Mouse (Mus musculus) hindbrain, embryonic 12.5 days (tissue): Measurements from ENCODE around the gene Atp8a1. TPM values are rescaled to one million over a fixed set of nuclear protein-coding genes. Genes with fewer than 3 reads are reported as not detected.
"Not testable (repeated sequence)": the region's sequence is repeated elsewhere in the genome, so short reads cannot be mapped to it uniquely, and the experiment has no call there.

Source experiments
- ATAC-seq: fragments of 200-750 bp; cut with Nextera tagmentation; 2 replicates; pipeline ENCODE4 v1.8.0; 2017; ENCODE audit warnings: moderate TSS enrichment; ENCODE audit not compliant: low FRiP score
- H3K27ac ChIP-seq: fragments of 300-500 bp; sonication (generic); 2 replicates; pipeline ENCODE4 v1.5.1; 2016; ENCODE audit warnings: mild to moderate bottlenecking
- H3K27me3 ChIP-seq: fragments of 300-500 bp; sonication (generic); 2 replicates; pipeline ENCODE4 v1.6.1; 2016; ENCODE audit warnings: mild to moderate bottlenecking
- H3K36me3 ChIP-seq: fragments of 300-500 bp; sonication (generic); 2 replicates; pipeline ENCODE4 v1.6.1; 2016; ENCODE audit warnings: mild to moderate bottlenecking
- H3K4me1 ChIP-seq: fragments of 300-500 bp; sonication (generic); 2 replicates; pipeline ENCODE4 v1.6.1; 2016
- H3K4me2 ChIP-seq: fragments of 300-500 bp; sonication (generic); replicated peaks from 2 replicates; pipeline ENCODE4 v1.6.1; 2016; ENCODE audit warnings: mild to moderate bottlenecking
- H3K4me3 ChIP-seq: fragments of 300-500 bp; sonication (generic); 2 replicates; pipeline ENCODE4 v1.5.1; 2016; ENCODE audit warnings: mild to moderate bottlenecking
- H3K9ac ChIP-seq: fragments of 300-500 bp; sonication (generic); 2 replicates; pipeline ENCODE4 v1.6.1; 2016; ENCODE audit warnings: mild to moderate bottlenecking, moderate library complexity
- H3K9me3 ChIP-seq: fragments of 300-500 bp; sonication (generic); replicated peaks from 2 replicates; pipeline ENCODE4 v1.6.1; 2016; ENCODE audit warnings: mild to moderate bottlenecking
- WGBS: fragments of 180-500 bp; shearing (Covaris S2); methylation state at CpG from one replicate; pipeline ENCODE4 v1.1.7; 2016; 5-methylcytosine and 5-hydroxymethylcytosine counted together
- polyA plus RNA-seq: library from polyadenylated mRNA; unstranded; fragments of >200 nt; fragmentation: Nextera tagmentation; extraction: Ambion mirVana; gene quantifications from 2 replicates; pipeline ENCODE4 v1.2.1, GENCODE M21; 2016

The Atp8a1 gene
- polyA plus RNA-seq, 1 experiment from 2014 or later = 37.3 TPM

DNA sequence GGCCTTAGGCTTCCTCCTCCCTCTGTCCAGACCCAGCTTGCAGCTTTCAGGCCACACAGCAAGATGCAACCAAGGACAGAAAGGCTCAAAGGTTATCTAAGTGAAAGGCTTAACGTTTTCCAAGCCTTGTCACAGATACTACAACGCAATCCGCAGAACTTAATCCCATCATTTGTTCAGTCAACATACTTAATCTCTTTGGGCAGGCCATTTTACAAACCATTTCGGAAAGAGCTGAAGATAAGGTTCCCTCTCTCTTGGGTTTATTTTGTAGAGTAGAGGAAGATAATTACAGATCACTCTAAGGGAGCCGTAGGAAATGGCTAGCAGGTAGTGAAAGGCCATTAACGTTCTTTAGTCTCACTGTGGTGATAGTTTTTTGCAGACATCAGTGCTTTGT, 24.6 kb downstream of the Atp8a1 start:
- H3K27ac ChIP-seq = no peak overlapping the region
- no peaks in the 10 kb centered on the region for H3K4me1 ChIP-seq
- no peak overlapping the region for H3K9ac ChIP-seq
- 82% methylated on average over 6 of the region's 6 CpGs for WGBS
- H3K9me3 ChIP-seq = no peaks in the 10 kb centered on the region
- no peak overlapping the region for H3K4me2 ChIP-seq
- H3K4me3 ChIP-seq = no peak overlapping the region
- H3K36me3 ChIP-seq = no peaks in the 10 kb centered on the region
- H3K27me3 ChIP-seq = no peaks in the 10 kb centered on the region
- ATAC-seq = no peak

DNA sequence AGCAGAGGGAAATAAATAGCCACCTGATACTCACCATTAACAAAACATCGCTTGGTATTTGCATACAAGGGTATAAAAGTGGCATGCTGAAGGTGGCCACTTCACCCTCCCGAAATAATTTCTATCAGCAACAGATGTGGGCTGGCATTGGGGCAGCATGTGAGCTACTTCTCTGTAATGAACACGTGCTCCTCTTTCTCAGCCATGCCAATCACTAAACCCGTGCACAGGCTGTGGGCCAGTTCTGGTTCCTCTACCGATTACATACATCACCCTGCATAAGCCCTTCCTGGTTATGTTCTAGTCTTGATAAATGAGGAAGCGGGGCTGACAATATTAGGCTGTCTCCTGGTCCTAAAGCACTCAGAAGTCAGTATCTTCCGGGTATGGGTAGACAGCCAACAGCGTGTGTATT, 25.2 kb downstream of the Atp8a1 start:
- Histone ChIP-seq H3K4me2 (no peak overlapping the region), H3K27me3 (no peaks in the 10 kb centered on the region), H3K9me3 (no peaks in the 10 kb centered on the region), H3K4me3 (no peak overlapping the region), H3K36me3 (no peaks in the 10 kb centered on the region), H3K4me1 (no peaks in the 10 kb centered on the region), H3K9ac (no peak overlapping the region), H3K27ac (no peak overlapping the region)
- no peak for ATAC-seq
- 88% methylated on average over 8 of the region's 8 CpGs for WGBS

DNA sequence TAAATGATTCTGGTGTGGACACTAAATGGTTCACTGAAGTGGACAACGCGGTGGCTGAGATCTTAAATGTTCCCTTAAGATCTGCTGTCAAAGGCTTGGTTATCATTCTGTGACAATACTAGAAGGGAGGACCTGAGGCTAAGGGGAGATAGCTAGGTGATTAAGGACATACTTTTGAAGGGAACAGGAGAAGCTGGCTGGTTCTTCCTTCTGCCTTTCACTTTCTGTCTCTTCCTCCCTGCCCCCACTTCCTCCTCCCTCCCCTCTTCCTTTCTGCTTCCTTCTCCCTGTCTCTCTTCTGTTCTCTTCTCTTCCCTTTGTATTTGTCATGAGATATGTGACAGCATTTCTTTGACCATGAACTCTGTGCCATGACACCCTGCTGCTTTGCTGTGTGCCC, 26.0 kb downstream of the Atp8a1 start:
- Histone ChIP-seq H3K27ac (no peak overlapping the region), H3K36me3 (no peaks in the 10 kb centered on the region), H3K9ac (no peak overlapping the region), H3K9me3 (no peaks in the 10 kb centered on the region), H3K4me1 (no peaks in the 10 kb centered on the region), H3K27me3 (no peaks in the 10 kb centered on the region), H3K4me2 (no peak overlapping the region), H3K4me3 (no peak overlapping the region)
- no peak for ATAC-seq
- WGBS = 89% methylated on average over 2 of the region's 2 CpGs

DNA sequence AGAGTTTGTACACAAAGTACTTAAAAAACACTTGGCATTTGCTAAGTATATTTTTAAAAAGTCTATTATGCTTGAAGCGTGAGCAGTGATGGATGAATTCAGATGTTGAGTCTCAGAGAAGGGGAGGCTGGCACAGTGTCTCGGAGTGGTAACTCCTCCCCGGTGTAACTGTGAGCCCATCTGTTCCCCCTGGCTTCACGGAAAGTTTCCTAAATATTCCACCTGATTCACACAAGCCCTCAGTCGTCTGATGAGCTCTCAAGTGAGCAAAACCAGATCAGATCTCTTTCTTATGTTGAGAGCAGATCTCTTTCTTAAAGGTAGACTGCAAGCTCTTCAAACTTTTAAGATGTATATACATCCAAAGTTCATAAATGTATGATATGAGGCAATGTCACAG, 27.8 kb downstream of the Atp8a1 start:
- H3K4me1 ChIP-seq = peaks cover 4% of the 10 kb centered on the region; the same call in 1 of the 2 replicates
- H3K27me3 ChIP-seq = no peaks in the 10 kb centered on the region
- no peaks in the 10 kb centered on the region for H3K36me3 ChIP-seq
- WGBS = 81% methylated on average over 5 of the region's 5 CpGs
- H3K9me3 ChIP-seq = no peaks in the 10 kb centered on the region
- no peak overlapping the region for H3K27ac ChIP-seq
- ATAC-seq = no peak
- no peak overlapping the region for H3K4me2 ChIP-seq
- no peak overlapping the region for H3K4me3 ChIP-seq
- H3K9ac ChIP-seq = no peak overlapping the region

DNA sequence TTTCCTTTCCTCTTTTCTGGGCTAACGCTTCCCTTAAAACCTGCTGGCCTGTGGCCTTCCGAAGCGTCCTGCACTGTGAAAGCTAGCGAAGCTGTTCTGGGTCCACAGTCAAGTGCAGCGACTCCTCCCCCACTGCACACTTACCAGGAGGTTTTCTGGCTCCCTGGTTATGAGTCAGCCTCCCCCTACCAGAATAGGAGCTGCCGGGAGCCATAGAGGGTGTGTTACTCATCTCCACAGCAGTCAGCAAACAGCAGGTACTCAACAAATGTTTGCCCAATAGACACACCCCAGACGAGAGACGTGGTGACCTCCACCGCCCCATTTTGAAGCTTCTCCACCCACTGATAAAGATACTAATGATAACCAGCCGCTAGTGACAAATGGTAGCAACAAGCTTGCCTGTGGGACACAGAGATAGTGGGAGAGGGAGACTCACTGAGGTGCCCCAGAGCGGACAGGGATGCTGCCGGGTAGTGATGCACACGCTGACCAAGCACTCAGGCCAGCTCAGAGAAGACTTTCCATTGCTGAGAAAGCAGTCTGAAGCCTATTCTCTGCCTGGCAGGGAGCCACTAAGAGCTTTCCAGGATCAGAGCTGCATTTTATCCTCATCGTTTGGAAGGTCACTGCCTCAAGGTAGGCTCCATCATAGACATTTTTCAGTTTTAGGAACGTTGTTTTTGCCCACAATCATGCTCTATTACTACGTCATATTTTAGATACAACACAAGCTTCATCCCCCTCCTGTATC, 31.5 kb downstream of the Atp8a1 start:
- Histone ChIP-seq H3K27me3 (no peaks in the 10 kb centered on the region), H3K9ac (no peak overlapping the region), H3K4me2 (no peak overlapping the region), H3K36me3 (no peaks in the 10 kb centered on the region), H3K4me1 (peaks cover 4% of the 10 kb centered on the region; the same call in 1 of the 2 replicates), H3K4me3 (no peak overlapping the region), H3K27ac (no peak overlapping the region), H3K9me3 (no peaks in the 10 kb centered on the region)
- ATAC-seq = no peak
- WGBS = 64% methylated on average over 16 of the region's 16 CpGs

DNA sequence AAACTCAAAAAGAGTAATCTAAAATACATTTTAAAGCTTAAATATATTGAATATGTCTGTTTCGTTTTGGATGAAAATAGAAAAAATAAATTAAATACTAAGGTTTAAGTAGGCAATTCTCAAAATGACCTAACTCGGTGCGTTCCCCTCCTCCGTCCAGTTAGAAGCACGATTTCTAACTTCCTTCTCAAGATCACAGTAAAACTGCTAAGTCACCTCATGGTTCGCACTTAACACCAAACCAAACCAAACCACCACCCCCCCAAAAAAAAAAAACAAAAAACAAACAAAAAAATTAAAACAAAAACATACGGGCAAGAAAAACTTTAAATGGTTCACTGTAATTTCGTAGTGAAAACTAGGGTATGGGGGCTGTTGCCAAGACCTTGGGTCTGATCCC, 32.2 kb downstream of the Atp8a1 start:
- not testable (repeated sequence) for H3K9ac ChIP-seq, H3K4me1 ChIP-seq, H3K27ac ChIP-seq, H3K27me3 ChIP-seq, H3K4me2 ChIP-seq, ATAC-seq, H3K4me3 ChIP-seq, H3K9me3 ChIP-seq, H3K36me3 ChIP-seq
- WGBS = 90% methylated on average over 5 of the region's 8 CpGs

DNA sequence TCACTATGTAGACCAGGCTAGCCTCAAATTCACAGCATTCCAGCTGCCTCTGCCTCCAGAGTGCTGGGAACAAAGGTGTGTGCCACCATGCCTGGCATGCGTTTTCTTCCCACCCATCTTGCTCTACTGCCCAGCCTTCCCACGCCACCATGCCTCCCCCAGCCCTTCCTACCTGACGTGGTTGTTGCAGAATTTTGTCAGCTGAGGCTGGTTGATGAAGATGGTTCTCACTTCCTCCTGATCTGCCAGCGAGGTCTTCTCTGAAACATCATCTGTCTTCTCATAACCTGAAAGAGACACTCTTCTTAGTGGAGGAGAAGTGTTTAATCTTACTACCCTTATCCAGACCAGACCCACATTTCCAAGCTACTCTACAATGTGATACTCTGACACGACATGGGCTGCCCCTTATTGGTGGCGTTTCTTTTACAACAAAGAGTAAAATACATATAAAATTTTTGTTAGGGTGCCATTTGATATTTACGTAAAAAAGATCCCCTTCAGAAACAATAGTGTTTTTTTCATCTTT, 32.7 kb downstream of the Atp8a1 start:
- Histone ChIP-seq H3K27me3 (no peaks in the 10 kb centered on the region), H3K9me3 (no peaks in the 10 kb centered on the region), H3K27ac (no peak overlapping the region), H3K4me2 (no peak overlapping the region), H3K36me3 (0 out of 2 replicates have a peak, but pooled peaks cover 3% of the 10 kb centered on the region), H3K9ac (no peak overlapping the region), H3K4me3 (no peak overlapping the region), H3K4me1 (peaks cover 4% of the 10 kb centered on the region; the same call in 1 of the 2 replicates)
- WGBS = 87% methylated on average over 7 of the region's 7 CpGs
- no peak for ATAC-seq

DNA sequence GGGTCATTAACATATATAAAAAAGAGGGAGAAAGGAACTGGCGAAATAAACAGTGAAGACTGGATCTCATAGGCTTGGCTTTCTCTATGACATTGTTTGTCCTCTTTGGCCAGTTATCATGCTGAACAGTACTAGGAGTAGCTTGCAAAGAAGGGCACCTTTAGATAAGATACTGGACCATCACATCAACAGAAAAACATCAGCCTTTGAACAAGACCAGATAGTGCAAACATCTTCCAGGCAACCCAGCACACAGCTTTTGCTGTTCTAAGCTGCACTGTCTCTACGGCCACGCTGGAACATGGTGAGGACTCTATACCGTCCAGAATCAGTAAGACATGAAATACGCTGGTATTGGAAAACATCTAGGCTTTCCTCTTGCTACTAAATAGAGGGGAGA, 33.9 kb downstream of the Atp8a1 start:
- no peak overlapping the region for H3K4me2 ChIP-seq
- WGBS = 97% methylated on average over 5 of the region's 5 CpGs
- no peak overlapping the region for H3K4me3 ChIP-seq
- no peaks in the 10 kb centered on the region for H3K27me3 ChIP-seq
- ATAC-seq = no peak
- H3K36me3 ChIP-seq = 0 out of 2 replicates have a peak, but pooled peaks cover 3% of the 10 kb centered on the region
- peaks cover 4% of the 10 kb centered on the region; the same call in 1 of the 2 replicates for H3K4me1 ChIP-seq
- H3K27ac ChIP-seq = no peak overlapping the region
- no peak overlapping the region for H3K9ac ChIP-seq
- H3K9me3 ChIP-seq = no peaks in the 10 kb centered on the region

DNA sequence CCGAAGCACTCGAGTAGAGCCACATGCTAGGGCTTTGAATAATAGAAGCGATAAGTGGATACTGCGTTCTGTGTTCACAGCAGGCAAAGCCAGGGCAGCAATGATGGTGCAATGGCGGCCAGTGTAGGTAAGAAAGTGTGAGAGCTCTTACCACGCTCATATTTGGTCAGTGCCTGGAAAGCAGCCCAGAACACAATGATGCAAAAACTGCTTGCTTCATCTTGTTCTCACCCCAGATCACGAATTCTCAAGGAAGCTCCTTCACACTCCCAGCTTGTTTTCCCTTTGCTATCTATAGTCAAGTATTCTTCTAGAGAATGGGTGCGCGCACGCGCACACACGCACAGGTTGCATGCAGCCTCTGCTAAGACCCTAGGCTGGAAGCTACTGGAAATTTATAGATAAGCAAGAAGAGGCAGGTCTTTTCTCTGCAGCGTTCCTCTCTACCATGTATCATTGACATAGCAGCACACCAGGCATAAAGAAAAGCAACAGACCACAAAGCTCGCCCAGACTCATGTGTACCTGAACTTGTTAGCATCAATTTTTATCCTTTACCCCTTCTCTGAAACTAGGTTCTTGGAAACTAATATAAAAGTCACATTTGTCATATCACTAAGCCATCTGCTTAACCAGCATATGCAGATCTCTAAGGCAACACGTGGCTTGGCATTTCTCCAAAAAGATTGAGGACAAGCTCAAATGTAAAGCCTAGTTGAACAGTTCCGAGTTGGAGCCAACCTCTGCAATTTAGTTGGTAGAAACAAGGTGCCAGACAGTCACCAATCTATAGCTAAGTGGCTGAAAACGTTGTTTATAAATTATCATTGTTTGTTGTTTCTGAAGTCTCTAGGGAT, 44.8 kb downstream of the Atp8a1 start:
- H3K9ac ChIP-seq = no peak overlapping the region
- H3K4me1 ChIP-seq = peaks cover 6% of the 10 kb centered on the region; the same call in 1 of the 2 replicates
- H3K4me2 ChIP-seq = no peak overlapping the region
- no peak overlapping the region for H3K4me3 ChIP-seq
- no peak overlapping the region for H3K27ac ChIP-seq
- no peak for ATAC-seq
- no peaks in the 10 kb centered on the region for H3K36me3 ChIP-seq
- no peaks in the 10 kb centered on the region for H3K27me3 ChIP-seq
- WGBS = 92% methylated on average over 17 of the region's 17 CpGs
- H3K9me3 ChIP-seq = no peaks in the 10 kb centered on the region

DNA sequence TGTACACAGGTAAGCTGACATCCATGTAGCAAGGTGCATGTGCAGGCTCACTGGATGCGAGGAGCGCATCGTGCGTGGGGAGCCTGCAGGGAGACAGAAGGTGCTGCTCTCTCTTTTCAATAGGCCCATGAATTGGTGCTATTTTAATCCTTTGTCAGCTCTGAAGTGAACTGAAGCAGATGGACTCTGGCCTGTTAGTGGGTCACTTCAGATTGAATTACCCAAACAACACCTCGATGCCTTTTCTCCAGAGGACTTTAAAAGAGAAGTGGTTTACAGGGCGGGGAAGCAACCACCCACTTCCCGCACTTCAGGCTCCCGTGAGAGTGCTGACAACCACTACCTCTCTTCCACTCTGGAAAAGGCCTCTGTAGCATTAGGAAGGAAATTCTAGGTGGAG, 46.4 kb downstream of the Atp8a1 start:
- Histone ChIP-seq H3K36me3 (no peaks in the 10 kb centered on the region), H3K9me3 (no peaks in the 10 kb centered on the region), H3K4me3 (no peak overlapping the region), H3K9ac (no peak overlapping the region), H3K4me2 (no peak overlapping the region), H3K27ac (no peak overlapping the region), H3K4me1 (peaks cover 6% of the 10 kb centered on the region; the same call in 1 of the 2 replicates), H3K27me3 (no peaks in the 10 kb centered on the region)
- ATAC-seq = no peak
- WGBS = 77% methylated on average over 8 of the region's 8 CpGs

DNA sequence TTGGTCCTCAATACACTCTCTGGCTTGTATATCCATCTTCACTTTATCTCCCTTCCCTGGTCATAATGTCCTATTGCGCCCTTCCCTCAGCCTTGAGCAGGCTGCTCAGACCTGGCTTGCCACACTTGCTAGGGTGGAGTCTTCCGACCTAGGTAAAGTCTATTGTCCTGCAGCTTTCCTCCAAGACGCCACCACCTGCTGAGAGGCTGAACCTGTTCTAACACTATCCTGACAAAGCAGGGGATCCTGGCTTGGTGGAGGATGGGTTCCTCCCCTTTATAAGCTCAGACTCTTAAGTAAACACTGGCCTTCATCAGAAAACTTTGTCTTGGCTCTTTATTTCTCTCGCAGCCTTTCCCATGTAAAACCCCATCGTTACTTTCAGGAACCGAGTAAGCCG, 47.4 kb downstream of the Atp8a1 start:
- no peak overlapping the region for H3K4me2 ChIP-seq
- peaks cover 6% of the 10 kb centered on the region; the same call in 1 of the 2 replicates for H3K4me1 ChIP-seq
- no peaks in the 10 kb centered on the region for H3K36me3 ChIP-seq
- H3K9me3 ChIP-seq = no peaks in the 10 kb centered on the region
- no peak overlapping the region for H3K9ac ChIP-seq
- no peaks in the 10 kb centered on the region for H3K27me3 ChIP-seq
- WGBS = 88% methylated on average over 7 of the region's 7 CpGs
- H3K27ac ChIP-seq = no peak overlapping the region
- H3K4me3 ChIP-seq = no peak overlapping the region
- no peak for ATAC-seq

DNA sequence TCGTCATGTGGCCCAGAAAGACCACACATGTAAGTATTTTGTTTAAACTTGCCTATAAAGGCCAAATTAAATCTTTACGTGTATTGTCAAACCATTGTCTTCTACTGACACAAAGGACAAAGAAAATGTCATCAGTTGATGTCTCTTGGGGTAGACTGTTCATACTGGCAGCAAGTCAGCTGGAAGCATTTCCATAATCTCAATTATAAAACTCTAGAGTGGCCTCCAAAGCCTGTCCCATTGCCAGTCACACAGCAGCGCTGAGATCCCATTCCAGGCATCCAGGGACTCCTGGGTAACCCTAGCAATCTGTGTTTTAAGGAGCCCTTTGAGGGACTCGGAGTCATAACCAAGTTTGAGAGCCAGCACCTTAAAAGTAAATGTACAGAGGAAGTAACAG, 48.9 kb downstream of the Atp8a1 start:
- no peak overlapping the region for H3K4me3 ChIP-seq
- no peak for ATAC-seq
- no peaks in the 10 kb centered on the region for H3K36me3 ChIP-seq
- no peaks in the 10 kb centered on the region for H3K27me3 ChIP-seq
- H3K27ac ChIP-seq = no peak overlapping the region
- no peak overlapping the region for H3K9ac ChIP-seq
- WGBS = 67% methylated on average over 4 of the region's 4 CpGs
- H3K4me2 ChIP-seq = no peak overlapping the region
- peaks cover 6% of the 10 kb centered on the region; the same call in 1 of the 2 replicates for H3K4me1 ChIP-seq
- no peaks in the 10 kb centered on the region for H3K9me3 ChIP-seq
